Mouse (Mus musculus) NIH3T3 (cell line): Measurements from ENCODE around the gene Hao2.

Experiments
- DNase-seq: peaks from one replicate; pipeline ENCODE4 v3.0.0-alpha.2; 2012; ENCODE audit warnings: low read depth

Hao2 gene

DNA sequence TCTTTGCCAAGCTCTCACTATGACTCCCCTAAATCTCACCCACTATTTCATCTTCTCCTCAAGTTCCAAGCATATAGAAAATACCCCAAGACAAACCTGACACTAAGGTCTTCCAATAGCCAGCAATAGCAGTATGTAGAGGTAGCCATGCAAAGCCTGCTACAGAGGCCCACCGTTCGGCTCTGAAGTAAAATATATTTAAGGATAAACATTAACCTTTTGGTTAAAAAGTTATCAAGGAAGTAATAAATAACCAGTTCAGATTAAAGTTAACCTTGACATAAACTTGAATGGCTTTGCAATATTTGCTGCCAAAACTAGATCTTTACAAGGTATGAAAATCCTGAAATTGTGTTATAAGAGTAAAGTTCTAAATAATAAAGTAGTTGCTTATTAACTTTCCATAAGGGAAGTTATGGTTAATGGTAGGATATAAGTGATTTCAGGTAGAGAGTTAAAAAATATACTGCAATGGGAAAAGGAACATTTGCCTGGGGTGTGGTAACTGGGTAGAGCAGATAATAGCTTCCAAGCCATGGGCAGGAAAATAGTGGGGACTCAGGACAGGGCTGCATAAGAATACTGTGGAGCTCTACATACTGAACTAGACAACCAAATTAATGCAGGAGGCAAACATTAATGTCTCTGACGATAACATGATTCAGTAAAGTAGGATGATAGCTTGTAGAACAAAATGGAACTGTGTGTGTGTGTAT lies at the start of gene Hao2:
Gene Hao2, minus strand, starts transcription at position 183 of the 716 bp plus-strand sequence.
- no peak for DNase-seq

- no peak for DNase-seq
Measured at GRCm38 (mm10) chr3:98941601-98942000, 48.6 kb upstream of the Hao2 start.

- DNase-seq: no peak
Measured at GRCm38 (mm10) chr3:98941066-98941551, 48.1 kb upstream of the Hao2 start.

DNA sequence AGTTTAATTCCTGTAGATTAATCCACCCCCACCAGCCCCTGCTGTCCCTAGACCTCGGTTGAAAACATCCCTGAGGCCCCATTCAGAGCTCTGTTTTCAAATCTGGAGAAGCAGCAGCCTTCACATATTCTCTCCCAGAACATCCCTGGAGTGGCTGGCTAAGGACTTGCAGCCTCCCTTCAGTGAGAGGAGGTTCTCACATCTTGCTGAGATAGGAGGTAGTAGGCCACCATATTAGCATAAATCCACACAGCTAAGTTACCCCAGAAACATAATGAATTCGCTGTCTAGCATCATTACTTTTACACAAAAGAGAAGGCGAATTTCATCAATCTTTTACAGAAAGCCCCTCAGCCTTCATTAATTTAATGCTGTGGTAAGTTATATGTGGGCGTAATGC lies 47.2 kb upstream of the Hao2 start:
- no peak for DNase-seq

DNA sequence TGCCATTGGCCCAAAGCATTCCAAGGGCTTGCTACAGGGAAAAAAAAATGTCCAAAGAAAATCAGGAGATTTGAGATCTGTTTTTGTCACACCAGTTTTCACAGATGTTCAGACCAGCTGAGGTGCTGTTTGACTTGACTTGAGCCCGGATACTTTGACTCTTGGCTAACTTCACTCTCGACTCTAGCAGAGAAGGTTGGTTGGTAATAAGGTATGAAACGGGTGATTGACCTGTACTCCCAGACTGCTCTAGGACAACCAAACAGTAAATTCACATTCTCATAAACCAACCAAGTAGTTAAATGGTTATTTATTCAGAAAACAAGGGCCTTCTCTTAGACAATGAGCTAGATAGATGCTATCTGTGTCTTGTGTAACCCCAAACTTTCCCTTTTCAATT lies 43.4 kb upstream of the Hao2 start:
- no peak for DNase-seq

- DNase-seq: no peak
Measured at GRCm38 (mm10) chr3:98934601-98935000, 41.6 kb upstream of the Hao2 start.

DNA sequence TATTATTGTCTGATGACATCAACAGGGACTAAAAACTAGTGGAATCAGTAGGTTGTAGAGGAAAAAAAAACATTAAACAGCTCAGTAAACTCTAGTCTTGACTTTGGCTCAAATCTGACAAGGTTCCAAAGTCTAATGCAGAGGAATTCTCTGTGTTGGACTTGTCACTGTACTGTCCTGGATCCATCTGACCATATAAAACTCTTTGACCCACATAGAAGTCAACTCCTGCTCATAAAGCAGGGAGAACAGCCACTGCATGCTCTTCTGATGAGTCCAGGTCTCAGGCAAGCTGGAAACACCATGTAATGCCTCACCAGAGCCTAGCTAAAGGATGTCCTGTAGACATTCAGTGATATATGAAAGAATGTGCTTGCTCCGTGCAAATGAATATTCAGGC lies 41.0 kb upstream of the Hao2 start:
- DNase-seq: no peak

- no peak for DNase-seq
Measured at GRCm38 (mm10) chr3:98932421-98932820, 39.4 kb upstream of the Hao2 start.

DNA sequence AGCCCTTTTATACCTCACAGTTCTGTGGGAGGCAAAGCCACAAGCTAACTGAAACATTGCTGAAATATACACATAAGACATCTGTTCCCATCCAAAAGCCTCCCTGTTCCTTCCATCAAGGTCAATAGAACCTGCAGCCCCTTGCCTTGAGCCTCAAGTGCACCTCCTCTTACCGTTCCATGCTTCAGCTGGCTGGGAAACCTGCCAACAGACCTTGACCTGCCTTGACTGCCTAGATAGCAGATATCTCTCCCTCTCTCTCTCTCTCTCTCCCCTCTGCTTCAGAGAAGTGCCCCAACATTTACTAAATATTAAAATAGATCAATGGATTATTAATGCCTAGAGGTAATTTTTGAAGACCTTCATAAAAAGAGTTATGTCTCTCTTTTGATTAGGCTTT lies 38.8 kb upstream of the Hao2 start:
- DNase-seq: no peak

DNA sequence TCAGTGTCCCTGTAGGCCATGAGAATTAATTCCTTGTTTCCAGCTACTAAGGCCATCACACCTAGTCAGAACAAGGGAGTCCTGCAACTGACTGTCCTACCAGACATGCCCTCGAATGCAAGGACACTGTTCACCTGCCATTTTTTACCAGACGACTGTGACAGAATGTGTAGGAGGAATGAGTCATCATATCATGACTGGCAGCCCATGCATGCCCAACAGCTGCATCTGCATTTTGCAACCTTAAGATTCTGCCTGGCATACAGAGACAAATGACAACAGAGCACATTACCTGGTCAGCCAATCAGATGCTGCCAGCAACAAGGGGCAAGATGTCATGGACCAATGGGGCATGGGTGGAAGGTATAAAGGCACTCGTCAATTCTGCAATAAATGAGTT lies 27.4 kb upstream of the Hao2 start:
- DNase-seq: no peak

GRCm38 (mm10) chr3:98917260-98917659 lies 24.2 kb upstream of the Hao2 start:
- no peak for DNase-seq

DNA sequence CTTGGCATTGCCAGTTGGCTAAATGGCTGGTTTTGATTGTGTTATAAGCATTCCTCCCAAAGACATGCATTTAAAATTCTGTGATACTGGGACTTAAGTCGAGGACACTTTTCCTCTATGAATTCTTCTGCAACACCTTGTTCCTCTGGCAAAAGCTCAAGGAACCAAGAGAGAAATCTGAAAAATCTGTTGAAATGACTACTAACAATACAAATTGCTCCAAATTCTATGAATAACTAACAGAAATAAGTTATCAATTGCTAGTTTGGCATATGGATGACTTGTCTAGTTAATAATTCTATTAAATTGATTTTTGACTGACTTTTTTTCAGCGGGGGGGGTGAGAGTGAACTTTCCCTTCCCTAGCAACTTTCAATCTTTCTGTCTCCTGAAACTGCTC lies 23.8 kb upstream of the Hao2 start:
- DNase-seq: no peak

DNA sequence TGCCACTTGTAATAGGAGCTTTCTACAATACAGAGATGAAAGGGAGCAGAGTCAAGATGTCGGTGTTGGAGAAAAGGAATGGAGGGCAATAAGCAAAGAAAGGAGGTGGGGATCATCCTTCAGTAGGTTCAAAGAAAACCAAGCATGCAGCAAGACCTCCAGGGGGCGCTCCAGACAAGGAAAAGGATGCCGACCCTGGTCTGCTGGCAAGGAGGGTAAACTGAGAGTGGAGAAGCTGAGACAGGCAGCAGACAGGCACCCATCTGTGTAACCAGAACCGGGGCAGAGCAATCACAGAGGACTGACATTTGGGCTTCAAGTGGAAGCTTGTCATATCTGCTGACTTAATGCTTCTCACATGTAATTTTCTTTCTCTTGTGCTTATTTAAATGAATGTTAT lies 22.6 kb upstream of the Hao2 start:
- peak; percentile 79 for DNase-seq

DNA sequence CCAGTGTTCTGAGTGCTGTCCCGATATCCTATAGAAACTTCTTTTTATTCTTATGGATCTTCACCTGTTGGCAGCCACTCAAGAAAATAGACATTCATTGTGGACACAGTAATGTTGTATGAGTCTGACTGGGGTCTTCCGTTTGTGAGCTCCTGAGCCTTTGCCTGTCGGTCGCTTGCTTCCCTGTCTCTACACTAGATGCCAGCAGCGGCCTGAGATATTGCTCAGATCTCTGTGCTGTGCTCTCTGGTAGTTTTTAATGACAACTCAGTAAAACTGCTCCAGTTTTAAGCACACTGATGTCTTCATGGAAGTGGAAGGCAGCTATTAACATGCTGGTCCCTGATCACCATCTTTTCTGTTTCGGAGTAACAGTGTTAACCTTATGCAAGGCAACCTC lies 20.6 kb upstream of the Hao2 start:
- DNase-seq: peak; percentile 34

DNA sequence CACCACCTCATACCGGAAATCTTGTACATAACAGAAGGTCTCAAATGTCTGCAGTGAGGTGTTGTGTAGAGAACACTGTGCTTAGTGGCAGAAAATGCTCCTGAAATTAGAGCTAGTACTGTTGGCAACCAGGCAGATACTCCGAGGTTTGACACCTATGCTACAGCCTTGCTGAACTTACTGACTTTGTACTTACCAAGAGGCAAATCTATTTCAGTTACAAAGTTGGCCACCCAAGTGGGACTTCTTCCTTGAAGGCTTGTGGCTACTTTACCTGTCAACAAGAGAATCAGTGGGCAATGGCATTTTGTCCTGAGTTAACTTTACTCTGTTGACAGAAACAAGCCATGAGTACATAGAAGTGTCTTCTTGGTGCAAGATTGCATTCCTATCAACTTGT lies 4.6 kb upstream of the Hao2 start:
- DNase-seq: no peak

DNA sequence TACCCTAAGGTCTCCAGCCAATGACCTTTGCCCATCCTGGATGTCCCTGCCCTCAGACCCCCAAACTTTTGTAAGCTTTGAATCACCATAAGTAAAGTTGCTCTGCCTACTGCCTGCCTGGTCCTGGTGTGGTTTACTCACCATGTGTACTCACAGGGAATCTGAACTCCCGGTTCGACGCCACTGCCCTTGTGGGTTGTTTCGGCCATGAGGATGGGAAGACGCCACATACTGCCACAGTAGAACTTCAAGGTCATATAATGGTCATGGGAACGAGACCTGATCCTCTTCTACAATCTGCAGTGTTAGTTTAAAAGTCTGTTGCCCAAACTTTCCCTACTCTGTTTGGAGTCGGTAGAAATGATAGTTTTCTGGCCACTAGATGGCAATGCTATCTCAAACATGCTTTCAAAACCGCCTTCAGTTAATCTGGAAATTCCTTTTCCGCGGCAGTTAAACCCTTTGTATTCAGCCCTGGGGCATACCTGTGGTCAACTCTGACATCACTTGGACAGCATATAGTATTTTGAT lies 2.1 kb upstream of the Hao2 start:
- DNase-seq: peak; percentile 77

DNA sequence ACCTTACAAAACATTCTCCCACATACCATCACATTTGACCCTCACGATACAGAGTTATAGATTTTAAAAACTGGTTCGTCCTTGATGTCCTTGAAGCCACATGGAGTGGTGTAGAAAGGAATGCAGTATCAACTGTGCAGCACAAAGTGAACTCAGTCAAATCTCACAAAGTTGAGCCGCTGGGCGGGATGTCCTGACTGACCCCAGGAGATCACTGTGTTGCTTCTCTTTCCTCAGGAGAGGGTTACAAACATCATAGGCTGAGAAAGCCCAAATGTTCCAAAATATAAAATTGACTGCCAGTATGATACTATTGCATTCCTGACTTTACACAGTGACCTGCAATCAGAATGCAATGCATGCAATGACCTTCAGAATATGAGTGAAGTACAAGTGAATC lies 2.6 kb downstream of the Hao2 start:
- no peak for DNase-seq

DNA sequence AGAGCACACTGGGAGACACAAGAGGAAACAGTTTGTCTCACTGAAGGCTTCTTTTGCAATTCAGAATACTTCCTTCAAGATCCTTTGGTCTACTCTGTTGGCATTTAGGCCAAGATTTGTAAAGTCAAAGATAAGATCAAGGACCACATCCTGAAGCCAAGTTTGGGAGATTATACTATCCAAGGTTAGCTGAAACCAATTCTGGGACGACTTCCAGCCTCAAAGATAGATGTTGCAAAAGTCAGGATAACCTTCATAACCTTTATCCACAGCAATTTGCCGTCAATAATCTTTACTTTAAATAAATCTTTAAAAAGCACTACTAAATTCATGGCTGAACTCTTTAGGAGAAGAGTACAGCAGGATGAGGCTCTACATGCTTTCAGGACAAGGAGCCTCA lies 4.8 kb downstream of the Hao2 start:
- DNase-seq: no peak

DNA sequence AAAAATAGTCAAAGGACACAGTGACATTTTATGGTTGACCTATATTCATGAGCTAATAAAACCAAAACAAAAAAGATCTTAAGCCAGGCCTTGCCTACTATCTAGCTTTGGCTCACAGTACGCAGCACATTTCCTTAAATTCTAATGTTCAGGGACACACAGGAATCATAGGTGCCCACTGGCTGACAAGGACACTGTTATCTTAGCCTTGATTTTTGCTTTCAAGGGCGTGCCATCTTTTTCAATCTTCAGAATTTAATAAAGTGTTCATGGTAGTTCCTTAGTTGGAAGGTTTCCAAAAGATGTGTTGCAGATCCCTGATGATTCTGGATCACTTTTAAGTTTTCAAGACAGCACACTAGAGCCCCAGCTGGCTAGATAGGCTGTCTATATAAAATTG lies 12.2 kb downstream of the Hao2 start:
- DNase-seq: no peak

GRCm38 (mm10) chr3:98880216-98880615 lies 12.8 kb downstream of the Hao2 start:
- no peak for DNase-seq

- no peak for DNase-seq
Measured at GRCm38 (mm10) chr3:98868219-98868618, 24.8 kb downstream of the Hao2 start.

- no peak for DNase-seq
Measured at GRCm38 (mm10) chr3:98862800-98863199, 30.2 kb downstream of the Hao2 start.

DNA sequence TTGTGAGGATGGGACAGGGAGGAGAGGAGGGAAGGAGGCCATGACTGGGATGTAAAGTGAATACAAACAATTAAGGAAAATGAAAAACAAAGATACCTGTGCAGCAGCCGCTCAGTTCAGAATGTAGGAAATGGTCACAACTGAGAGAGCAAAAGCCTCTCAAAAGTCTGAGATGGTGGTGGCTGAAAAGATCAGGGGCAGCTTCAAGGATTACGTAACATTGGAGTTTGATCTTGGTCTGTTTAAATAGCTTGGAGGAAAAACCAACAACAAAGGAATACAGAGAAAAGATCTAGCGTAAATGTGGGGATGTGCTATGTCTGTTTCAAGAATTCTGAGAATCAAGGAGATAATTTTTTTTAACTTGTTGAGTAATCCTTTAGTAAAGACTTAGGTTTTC lies 33.5 kb downstream of the Hao2 start, which contains the start of gene Hsd3b1:
Gene Hsd3b1, minus strand, starts transcription at position 219 of the 400 bp plus-strand sequence.
- DNase-seq: no peak

DNA sequence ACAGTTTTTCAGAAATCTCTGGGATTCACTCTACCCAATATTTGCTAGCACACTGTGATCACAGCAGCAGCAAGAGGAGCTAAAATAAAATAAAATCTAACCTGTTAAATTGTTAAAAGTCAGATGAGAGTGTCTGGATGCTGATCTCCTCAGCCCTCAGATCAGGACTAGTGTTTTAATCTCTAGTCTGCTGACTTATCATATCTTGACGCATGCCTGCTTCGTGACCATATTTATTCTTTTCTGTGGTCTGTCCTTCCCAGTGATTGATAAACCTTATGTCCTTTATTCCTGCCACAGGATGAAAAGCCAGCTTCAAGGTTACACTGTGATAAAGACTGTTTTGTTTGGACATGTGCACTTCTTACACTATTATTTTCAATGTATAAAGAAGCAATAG lies 35.0 kb downstream of the Hao2 start:
- DNase-seq: no peak
